Mouse (Mus musculus) limb, embryonic 12.5 days (tissue): ENCODE measurements around the gene Rexo1. TPM values are rescaled to one million over a fixed set of nuclear protein-coding genes. Genes with fewer than 3 reads are reported as not detected.

ENCODE experiments used
- ATAC-seq: fragments of 200-750 bp; cut with Nextera tagmentation; 2 replicates; pipeline ENCODE4 v1.8.0; 2017; ENCODE audit warnings: low read depth, moderate TSS enrichment; ENCODE audit not compliant: insufficient number of reproducible peaks, insufficient read depth, low FRiP score, low TSS enrichment
- H3K27ac ChIP-seq: fragments of 300-500 bp; sonication (generic); 2 replicates; pipeline ENCODE4 v1.5.1; 2016; ENCODE audit warnings: mild to moderate bottlenecking, moderate library complexity
- H3K27me3 ChIP-seq: fragments of 300-500 bp; sonication (generic); 2 replicates; pipeline ENCODE4 v1.6.1; 2016; ENCODE audit warnings: mild to moderate bottlenecking, moderate library complexity
- H3K36me3 ChIP-seq: fragments of 300-500 bp; sonication (generic); 2 replicates; pipeline ENCODE4 v1.6.1; 2016; ENCODE audit warnings: mild to moderate bottlenecking, moderate library complexity
- H3K4me1 ChIP-seq: fragments of 300-500 bp; sonication (generic); replicated peaks from 2 replicates; pipeline ENCODE4 v1.6.1; 2016
- H3K4me2 ChIP-seq: fragments of 300-500 bp; sonication (generic); 2 replicates; pipeline ENCODE4 v1.6.1; 2016; ENCODE audit warnings: mild to moderate bottlenecking, moderate library complexity
- H3K4me3 ChIP-seq: fragments of 300-500 bp; sonication (generic); replicated peaks from 2 replicates; pipeline ENCODE4 v1.5.1; 2016; ENCODE audit warnings: mild to moderate bottlenecking
- H3K9ac ChIP-seq: fragments of 300-500 bp; sonication (generic); replicated peaks from 2 replicates; pipeline ENCODE4 v1.6.1; 2016; ENCODE audit warnings: mild to moderate bottlenecking, moderate library complexity
- H3K9me3 ChIP-seq: fragments of 300-500 bp; sonication (generic); 2 replicates; pipeline ENCODE4 v1.6.1; 2016; ENCODE audit warnings: mild to moderate bottlenecking, moderate library complexity
- WGBS: fragments of 180-500 bp; shearing (Covaris S2); methylation state at CpG from one replicate; pipeline ENCODE4 v1.1.7; 2016; 5-methylcytosine and 5-hydroxymethylcytosine counted together
- microRNA-seq: library from miRNA; unstranded; fragments of <30 nt; microRNA quantifications from one replicate; pipeline ENCODE4, GENCODE M21; 2017
- polyA plus RNA-seq: library from polyadenylated mRNA; unstranded; fragments of >200 nt; fragmentation: Nextera tagmentation; extraction: Ambion mirVana; gene quantifications from 2 replicates; pipeline ENCODE4 v1.2.1, GENCODE M21; 2016

Gene Rexo1
- polyA plus RNA-seq, 1 experiment from 2014 or later = 33.4 TPM

- H3K27me3 ChIP-seq = peaks cover 98% of the 10 kb centered on the region
- no peak overlapping the region for H3K27ac ChIP-seq
- H3K9me3 ChIP-seq = no peaks in the 10 kb centered on the region
- WGBS = under 1% methylated on average over 22 of the region's 22 CpGs
- no peak overlapping the region for H3K4me2 ChIP-seq
- H3K36me3 ChIP-seq = no peaks in the 10 kb centered on the region
- no peak overlapping the region; the same call in 1 of the 2 replicates for H3K9ac ChIP-seq
- 0 out of 2 replicates have a peak overlapping the region, but pooled peaks have one; percentile 4 for H3K4me3 ChIP-seq
- no peak for ATAC-seq
- peaks cover 6% of the 10 kb centered on the region; the same call in 1 of the 2 replicates for H3K4me1 ChIP-seq
Observed at GRCm38 (mm10) chr10:80502819-80503314, 58.5 kb downstream of the Rexo1 start.

GRCm38 (mm10) chr10:80502291-80502690 lies 59.1 kb downstream of the Rexo1 start:
- Histone ChIP-seq H3K4me1 (peaks cover 6% of the 10 kb centered on the region; the same call in 1 of the 2 replicates), H3K9ac (no peak overlapping the region; the same call in 1 of the 2 replicates), H3K4me2 (no peak overlapping the region), H3K27me3 (peaks cover 98% of the 10 kb centered on the region), H3K9me3 (no peaks in the 10 kb centered on the region), H3K27ac (no peak overlapping the region), H3K4me3 (no peak overlapping the region), H3K36me3 (no peaks in the 10 kb centered on the region)
- no peak for ATAC-seq
- under 1% methylated on average over 7 of the region's 7 CpGs for WGBS

GRCm38 (mm10) chr10:80496421-80496820 lies 64.9 kb downstream of the Rexo1 start:
- ATAC-seq = no peak
- under 1% methylated on average over 20 of the region's 20 CpGs for WGBS
- Histone ChIP-seq H3K4me3 (no peak overlapping the region; the same call in 1 of the 2 replicates), H3K4me1 (peaks cover 30% of the 10 kb centered on the region), H3K27ac (no peak overlapping the region), H3K9ac (no peak overlapping the region), H3K9me3 (no peaks in the 10 kb centered on the region), H3K4me2 (no peak overlapping the region), H3K27me3 (peaks cover 100% of the 10 kb centered on the region), H3K36me3 (no peaks in the 10 kb centered on the region)

DNA sequence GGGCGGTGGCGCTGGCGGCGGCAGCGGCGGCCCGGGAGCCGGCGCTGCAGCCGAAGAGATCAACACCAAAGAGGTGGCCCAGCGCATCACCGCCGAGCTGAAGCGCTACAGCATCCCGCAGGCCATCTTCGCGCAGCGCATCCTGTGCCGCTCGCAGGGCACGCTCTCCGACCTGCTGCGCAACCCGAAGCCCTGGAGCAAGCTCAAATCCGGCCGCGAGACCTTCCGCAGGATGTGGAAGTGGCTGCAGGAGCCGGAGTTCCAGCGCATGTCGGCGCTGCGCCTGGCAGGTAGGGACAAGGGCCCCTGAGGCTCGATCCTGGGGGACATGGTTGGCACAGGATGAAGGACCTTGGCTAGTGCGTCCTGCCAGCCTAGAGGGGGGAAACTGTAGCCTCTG lies 65.5 kb downstream of the Rexo1 start:
- Histone ChIP-seq H3K27me3 (peaks cover 100% of the 10 kb centered on the region), H3K4me2 (peak overlapping the region; percentile 80), H3K4me3 (peak overlapping the region; percentile 47), H3K27ac (no peak overlapping the region), H3K9ac (no peak overlapping the region), H3K36me3 (no peaks in the 10 kb centered on the region), H3K9me3 (no peaks in the 10 kb centered on the region), H3K4me1 (peaks cover 30% of the 10 kb centered on the region)
- under 1% methylated on average over 35 of the region's 35 CpGs for WGBS
- no peak for ATAC-seq

- H3K36me3 ChIP-seq = no peaks in the 10 kb centered on the region
- ATAC-seq = peak; percentile 45; the same call in 1 of the 2 replicates
- H3K4me2 ChIP-seq = peak within 1 kb of the TSS; percentile 80
- H3K4me3 ChIP-seq = peak within 1 kb of the TSS; percentile 47
- WGBS = under 1% methylated on average over 42 of the region's 42 CpGs
- H3K9ac ChIP-seq = peak within 1 kb of the TSS; percentile 57
- peaks cover 35% of the 10 kb centered on the region for H3K4me1 ChIP-seq
- no peaks in the 10 kb centered on the region for H3K9me3 ChIP-seq
- no peak within 1 kb of the TSS for H3K27ac ChIP-seq
- H3K27me3 ChIP-seq = peaks cover 100% of the 10 kb centered on the region
Observed at GRCm38 (mm10) chr10:80494732-80495131, 66.6 kb downstream of the Rexo1 start, which contains the start of gene Onecut3. Gene Onecut3 (plus strand): TSS chr10:80494835.

Small RNA genes within 50 kb of the gene (microRNA-seq; reads per million reads assigned to microRNA genes)
- not detected for gene Mir6912

Other genes starting within 250 kb of the Rexo1 start
- gene 2310011J03Rik, start 241.0 kb downstream of the Rexo1 start, polyA plus RNA-seq = 48.1 and 50.5 TPM in 2 replicates
- 6.3 and 6.6 TPM in 2 replicates for gene Pcsk4, start 232.1 kb downstream of the Rexo1 start, polyA plus RNA-seq
- gene Reep6, start 231.6 kb downstream of the Rexo1 start, polyA plus RNA-seq = 4.1 and 4.6 TPM in 2 replicates
- gene Adamtsl5, start 213.1 kb downstream of the Rexo1 start, polyA plus RNA-seq = 0.70 and 0.88 TPM in 2 replicates
- gene Plk5, start 205.1 kb downstream of the Rexo1 start, polyA plus RNA-seq = 1.2 and 1.3 TPM in 2 replicates
- 12.5 and 15.2 TPM in 2 replicates for gene Mex3d, start 173.9 kb downstream of the Rexo1 start, polyA plus RNA-seq
- gene Mbd3, start 162.0 kb downstream of the Rexo1 start, polyA plus RNA-seq = 361 and 364 TPM in 2 replicates
- gene Uqcr11, start 154.7 kb downstream of the Rexo1 start, polyA plus RNA-seq = 416 and 437 TPM in 2 replicates
- 247 and 274 TPM in 2 replicates for gene Tcf3, start 127.9 kb downstream of the Rexo1 start, polyA plus RNA-seq
- gene Onecut3, start 66.7 kb downstream of the Rexo1 start, polyA plus RNA-seq = not detected in 2 replicates
- gene Atp8b3, start 22.4 kb downstream of the Rexo1 start, polyA plus RNA-seq = 0.29 and 0.50 TPM in 2 replicates
- gene Klf16, start 15.8 kb upstream of the Rexo1 start, polyA plus RNA-seq = 12.1 and 12.4 TPM in 2 replicates
- gene Abhd17a, start 28.8 kb upstream of the Rexo1 start, polyA plus RNA-seq = 108 and 110 TPM in 2 replicates
- 62.1 and 66.0 TPM in 2 replicates for gene Scamp4, start 41.3 kb upstream of the Rexo1 start, polyA plus RNA-seq
- 6.1 and 9.9 TPM in 2 replicates for gene Adat3, start 41.3 kb upstream of the Rexo1 start, polyA plus RNA-seq
- gene Gm49322, start 44.5 kb upstream of the Rexo1 start, polyA plus RNA-seq = 4.9 and 6.1 TPM in 2 replicates
- gene Csnk1g2, start 61.3 kb upstream of the Rexo1 start, polyA plus RNA-seq = 239 and 260 TPM in 2 replicates
- gene Btbd2, start 95.5 kb upstream of the Rexo1 start, polyA plus RNA-seq = 95.8 and 102 TPM in 2 replicates
- gene Mknk2, start 116.6 kb upstream of the Rexo1 start, polyA plus RNA-seq = 122 and 124 TPM in 2 replicates
- gene Mob3a, start 140.4 kb upstream of the Rexo1 start, polyA plus RNA-seq = 51.1 and 51.7 TPM in 2 replicates
- gene Izumo4, start 140.6 kb upstream of the Rexo1 start, polyA plus RNA-seq = 12.5 and 16.5 TPM in 2 replicates
- gene Ap3d1, start 180.7 kb upstream of the Rexo1 start, polyA plus RNA-seq = 73.8 and 76.8 TPM in 2 replicates
- gene Dot1l, start 193.6 kb upstream of the Rexo1 start, polyA plus RNA-seq = 21.8 and 22.8 TPM in 2 replicates
- gene Sf3a2, start 236.6 kb upstream of the Rexo1 start, polyA plus RNA-seq = 63.0 and 72.8 TPM in 2 replicates
- gene Plekhj1, start 237.1 kb upstream of the Rexo1 start, polyA plus RNA-seq = 132 and 144 TPM in 2 replicates
- not detected in 2 replicates for gene Amh, start 243.7 kb upstream of the Rexo1 start, polyA plus RNA-seq